Mouse (Mus musculus) midbrain, postnatal 0 days (tissue): ENCODE measurements at regions not wholly inside any gene's neighbourhood (a gene's known extent, or its start where the extent isn't known, plus 50 kb on each side); places are given as distances from the start of the nearest gene placed in this dataset.

Source experiments
- ATAC-seq: fragments of 200-750 bp; cut with Nextera tagmentation; 2 replicates; pipeline ENCODE4 v1.8.0; 2017; ENCODE audit warnings: moderate number of reproducible peaks, mild to moderate bottlenecking, moderate TSS enrichment, moderate library complexity; ENCODE audit not compliant: low FRiP score
- DNase-seq: peaks from one replicate; pipeline ENCODE4 v3.0.0-alpha.2; 2015; ENCODE audit warnings: low spot score
- H3K27ac ChIP-seq: fragments of 300-500 bp; sonication (generic); 2 replicates; pipeline ENCODE4 v1.5.1; 2014; ENCODE audit warnings: low read depth, mild to moderate bottlenecking, low read length, mixed read lengths
- H3K27me3 ChIP-seq: fragments of 300-500 bp; sonication (generic); 2 replicates; pipeline ENCODE4 v1.6.1; 2014; ENCODE audit warnings: low read length, control low read depth, mixed read lengths; ENCODE audit not compliant: insufficient read depth
- H3K36me3 ChIP-seq: fragments of 300-500 bp; sonication (generic); 2 replicates; pipeline ENCODE4 v1.6.1; 2014; ENCODE audit warnings: low read length, control low read depth, mixed read lengths; ENCODE audit not compliant: insufficient read depth
- H3K4me1 ChIP-seq: fragments of 300-500 bp; sonication (generic); 2 replicates; pipeline ENCODE4 v1.6.1; 2014; ENCODE audit warnings: mild to moderate bottlenecking, control low read depth, antibody characterized with exemption, low read length, mixed read lengths; ENCODE audit not compliant: insufficient read depth
- H3K4me2 ChIP-seq: fragments of 300-500 bp; sonication (generic); 2 replicates; pipeline ENCODE4 v1.6.1; 2014; ENCODE audit warnings: low read depth, mild to moderate bottlenecking, low read length, mixed read lengths; ENCODE audit not compliant: poor library complexity, severe bottlenecking
- H3K4me3 ChIP-seq: fragments of 300-500 bp; sonication (generic); 2 replicates; pipeline ENCODE4 v1.5.1; 2014; ENCODE audit warnings: low read depth, mild to moderate bottlenecking, low read length, moderate library complexity
- H3K9ac ChIP-seq: fragments of 300-500 bp; sonication (generic); replicated peaks from 2 replicates; pipeline ENCODE4 v1.6.1; 2014; ENCODE audit warnings: mild to moderate bottlenecking, low read length, moderate library complexity, mixed read lengths; ENCODE audit not compliant: poor library complexity, severe bottlenecking
- H3K9me3 ChIP-seq: fragments of 300-500 bp; sonication (generic); 2 replicates; pipeline ENCODE4 v1.6.1; 2016; ENCODE audit warnings: low read length, control low read depth
- CTCF ChIP-seq: IDR thresholded peaks from 2 replicates; pipeline ENCODE4 v1.5.1; 2016; ENCODE audit warnings: antibody characterized with exemption, mild to moderate bottlenecking
- WGBS: fragments of 180-500 bp; shearing (Covaris S2); extraction: QIAGEN DNeasy Blood & Tissue Kit; methylation state at CpG from one replicate; pipeline ENCODE4 v1.1.7; 2014; 5-methylcytosine and 5-hydroxymethylcytosine counted together

DNA sequence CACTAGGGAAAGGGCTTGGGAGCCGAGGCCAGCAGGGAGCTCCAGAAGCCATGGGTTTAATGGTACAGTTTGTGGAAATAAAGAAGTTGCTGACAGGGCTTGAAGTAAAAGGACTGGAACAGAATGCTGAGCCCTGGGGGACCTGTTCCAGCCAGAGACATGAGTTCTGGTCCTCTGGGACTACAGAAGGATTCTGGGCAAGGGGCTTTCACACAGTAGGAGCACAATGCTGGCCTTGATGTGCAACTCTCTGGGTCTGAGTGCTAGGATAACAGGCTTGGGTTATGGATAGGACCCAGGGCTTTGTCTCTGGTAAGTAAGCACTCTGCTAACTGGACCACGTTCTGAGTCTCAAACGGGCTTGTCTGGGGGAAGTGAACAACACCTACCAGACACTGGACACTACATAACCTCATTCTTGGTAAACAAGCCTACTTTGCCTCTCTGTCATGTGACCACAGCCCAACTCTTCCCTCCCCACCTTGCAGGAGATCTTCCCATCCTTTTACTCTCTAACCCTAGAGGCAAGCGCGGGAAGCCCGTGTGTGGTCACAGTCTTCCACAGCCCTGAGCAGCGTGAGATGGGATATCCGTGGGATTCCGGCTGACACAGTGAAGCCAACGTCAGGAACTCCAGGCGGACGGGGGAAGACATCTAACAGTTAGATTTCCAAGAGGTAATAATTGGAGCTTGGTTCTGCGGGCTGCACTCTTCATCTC is 116.3 kb downstream of the 2410131K14Rik start:
- Histone ChIP-seq H3K27me3 (no peaks in the 10 kb centered on the region), H3K36me3 (no peaks in the 10 kb centered on the region), H3K4me1 (no peaks in the 10 kb centered on the region; the same call in 1 of the 2 replicates), H3K4me2 (no peak overlapping the region), H3K27ac (no peak overlapping the region), H3K9ac (no peak overlapping the region), H3K4me3 (no peak overlapping the region), H3K9me3 (no peaks in the 10 kb centered on the region)
- TF ChIP-seq CTCF: no peak
- DNase-seq (no peak), ATAC-seq (no peak)
- 78% methylated on average over 13 of the region's 13 CpGs for WGBS

DNA sequence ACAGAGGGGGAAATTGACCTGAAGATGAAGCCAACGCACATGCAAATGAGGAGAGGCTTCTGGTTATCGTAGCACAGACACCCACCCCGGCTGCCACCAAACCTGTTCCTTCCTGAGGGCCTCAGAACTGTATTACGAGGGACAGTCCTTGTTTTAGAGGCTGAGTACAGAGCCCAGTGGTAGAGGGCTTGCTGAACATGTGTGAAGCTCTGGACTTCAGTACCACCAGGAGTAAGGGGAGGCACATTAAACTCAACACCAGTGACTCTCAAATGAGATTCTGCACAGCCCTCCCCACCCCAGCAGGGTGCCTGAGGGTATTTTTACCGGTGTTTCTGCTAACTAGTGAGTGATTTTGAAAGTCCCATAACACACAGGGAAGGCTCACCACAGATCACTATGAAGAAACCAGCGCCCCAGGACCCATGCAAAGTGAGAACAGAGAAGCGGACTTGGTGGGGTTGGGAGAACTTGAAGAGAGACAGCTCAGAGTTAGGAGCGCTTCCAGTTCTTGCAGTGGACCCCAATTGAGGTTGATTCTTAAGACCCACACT is 116.9 kb downstream of the 2410131K14Rik start:
- Histone ChIP-seq H3K9me3 (no peaks in the 10 kb centered on the region), H3K36me3 (no peaks in the 10 kb centered on the region), H3K4me3 (no peak overlapping the region), H3K27me3 (no peaks in the 10 kb centered on the region), H3K27ac (no peak overlapping the region), H3K4me2 (no peak overlapping the region), H3K4me1 (no peaks in the 10 kb centered on the region; the same call in 1 of the 2 replicates), H3K9ac (no peak overlapping the region)
- ATAC-seq: no peak
- DNase-seq: no peak
- TF ChIP-seq CTCF: no peak
- WGBS: 80% methylated on average over 8 of the region's 8 CpGs

DNA sequence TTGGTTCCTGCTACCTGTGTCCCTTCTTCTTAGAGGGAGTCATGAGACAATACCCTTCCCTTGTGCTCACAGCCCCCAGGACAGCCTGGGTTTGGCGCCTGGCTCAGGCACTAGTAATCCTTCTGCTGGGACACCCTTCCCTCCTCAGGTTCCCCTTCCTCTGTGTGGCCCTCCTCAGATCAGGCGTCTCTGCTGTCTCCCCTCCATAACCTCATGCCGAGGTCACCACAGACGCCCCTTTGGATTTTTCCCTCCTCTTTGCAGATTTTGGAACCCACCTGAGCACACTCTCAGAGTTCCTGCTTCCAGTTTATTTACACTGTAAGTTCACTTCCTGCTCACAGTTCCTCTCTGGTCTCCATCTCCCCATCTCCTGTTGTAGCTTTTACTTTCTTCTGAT is 117.7 kb downstream of the 2410131K14Rik start:
- Histone ChIP-seq H3K4me3 (no peak overlapping the region), H3K9ac (no peak overlapping the region), H3K4me2 (no peak overlapping the region), H3K36me3 (no peaks in the 10 kb centered on the region), H3K27ac (no peak overlapping the region), H3K4me1 (no peaks in the 10 kb centered on the region; the same call in 1 of the 2 replicates), H3K9me3 (no peaks in the 10 kb centered on the region), H3K27me3 (no peaks in the 10 kb centered on the region)
- DNase-seq (no peak), ATAC-seq (no peak)
- 64% methylated on average over 4 of the region's 4 CpGs for WGBS
- no peak for TF ChIP-seq CTCF

DNA sequence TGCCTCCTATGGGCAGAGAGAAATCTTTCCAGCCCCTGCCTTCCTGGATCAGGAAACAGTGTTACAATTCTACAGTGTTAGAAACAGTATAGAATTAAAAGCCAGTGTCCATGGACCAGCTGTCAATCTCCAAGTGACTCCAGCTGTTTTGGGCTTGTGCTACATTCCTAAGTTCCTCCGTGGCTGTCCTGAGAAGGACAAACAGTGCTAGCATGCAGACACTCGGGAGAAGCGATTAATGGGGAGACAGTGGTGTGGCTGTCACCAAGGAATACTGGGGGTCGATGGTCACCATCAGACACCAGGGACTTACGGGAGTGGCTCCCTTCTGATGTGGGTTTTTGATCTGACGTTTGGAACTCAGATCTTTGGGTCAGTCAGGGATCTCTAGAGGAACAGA is 118.1 kb downstream of the 2410131K14Rik start:
- H3K36me3 ChIP-seq: no peaks in the 10 kb centered on the region
- H3K9me3 ChIP-seq: no peaks in the 10 kb centered on the region
- H3K4me3 ChIP-seq: no peak overlapping the region
- no peak overlapping the region for H3K4me2 ChIP-seq
- H3K4me1 ChIP-seq: no peaks in the 10 kb centered on the region; the same call in 1 of the 2 replicates
- no peaks in the 10 kb centered on the region for H3K27me3 ChIP-seq
- ATAC-seq (no peak), DNase-seq (no peak)
- 80% methylated on average over 6 of the region's 6 CpGs for WGBS
- no peak overlapping the region for H3K9ac ChIP-seq
- no peak overlapping the region for H3K27ac ChIP-seq
- no peak for TF ChIP-seq CTCF

DNA sequence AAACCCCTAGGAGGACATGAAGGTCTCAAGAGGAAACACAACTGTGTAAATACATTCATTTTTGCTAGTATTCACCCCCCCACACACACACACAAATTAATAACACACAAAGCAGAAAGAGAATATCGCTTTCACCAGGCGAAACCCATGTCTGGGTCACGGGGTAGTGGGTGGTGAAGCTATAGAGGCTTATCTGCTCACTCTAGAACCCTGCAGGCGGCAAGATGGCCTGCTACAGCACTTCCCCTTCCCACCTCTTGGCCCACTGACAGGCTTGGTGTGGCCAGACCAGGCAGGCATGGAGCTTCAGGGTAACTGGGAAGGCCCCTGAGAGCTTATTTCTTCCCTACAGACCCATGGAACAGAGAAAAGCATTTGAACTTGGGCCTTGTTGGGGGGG is 119.6 kb downstream of the 2410131K14Rik start:
- Histone ChIP-seq H3K4me1 (no peaks in the 10 kb centered on the region; the same call in 1 of the 2 replicates), H3K9me3 (no peaks in the 10 kb centered on the region), H3K9ac (no peak overlapping the region), H3K27ac (no peak overlapping the region), H3K4me2 (no peak overlapping the region), H3K4me3 (no peak overlapping the region), H3K27me3 (no peaks in the 10 kb centered on the region), H3K36me3 (no peaks in the 10 kb centered on the region)
- DNase-seq: no peak
- 94% methylated on average over 4 of the region's 4 CpGs for WGBS
- no peak for TF ChIP-seq CTCF
- no peak for ATAC-seq

DNA sequence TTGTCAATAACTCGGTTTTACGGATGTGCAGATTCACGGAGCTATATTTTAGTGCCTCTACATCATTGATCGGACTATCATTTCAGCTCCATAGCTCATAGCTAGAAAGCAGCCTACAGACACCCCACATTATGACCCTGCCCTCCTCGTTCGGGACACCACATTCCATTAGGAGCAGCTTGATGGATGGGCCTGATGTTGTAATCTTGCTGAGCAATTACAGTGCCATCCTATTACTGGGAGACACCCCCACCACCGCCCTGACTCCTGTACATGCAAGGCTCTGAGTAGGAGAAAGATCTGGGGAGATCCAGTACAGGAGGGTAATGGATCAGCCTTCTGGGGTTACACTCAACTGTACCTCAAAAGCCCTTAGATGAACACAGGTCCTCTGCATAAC is 120.2 kb downstream of the 2410131K14Rik start:
- no peak overlapping the region for H3K4me3 ChIP-seq
- H3K4me2 ChIP-seq: no peak overlapping the region
- no peaks in the 10 kb centered on the region for H3K27me3 ChIP-seq
- TF ChIP-seq CTCF: no peak
- no peak overlapping the region for H3K27ac ChIP-seq
- no peaks in the 10 kb centered on the region for H3K36me3 ChIP-seq
- 90% methylated on average over 7 of the region's 7 CpGs for WGBS
- H3K9ac ChIP-seq: no peak overlapping the region
- H3K9me3 ChIP-seq: no peaks in the 10 kb centered on the region
- ATAC-seq (no peak), DNase-seq (no peak)
- no peaks in the 10 kb centered on the region; the same call in 1 of the 2 replicates for H3K4me1 ChIP-seq
